Mouse (Mus musculus) neural tube, embryonic 10.5 days (tissue): ENCODE measurements at regions not wholly inside any gene's neighbourhood (a gene's known extent, or its start where the extent isn't known, plus 50 kb on each side); places are given as distances from the start of the nearest gene placed in this dataset.

Experiments used
- DNase-seq: peaks from one replicate; pipeline ENCODE4 v3.0.0-alpha.2; 2017; ENCODE audit warnings: low spot score; ENCODE audit errors: extremely low spot score

DNA sequence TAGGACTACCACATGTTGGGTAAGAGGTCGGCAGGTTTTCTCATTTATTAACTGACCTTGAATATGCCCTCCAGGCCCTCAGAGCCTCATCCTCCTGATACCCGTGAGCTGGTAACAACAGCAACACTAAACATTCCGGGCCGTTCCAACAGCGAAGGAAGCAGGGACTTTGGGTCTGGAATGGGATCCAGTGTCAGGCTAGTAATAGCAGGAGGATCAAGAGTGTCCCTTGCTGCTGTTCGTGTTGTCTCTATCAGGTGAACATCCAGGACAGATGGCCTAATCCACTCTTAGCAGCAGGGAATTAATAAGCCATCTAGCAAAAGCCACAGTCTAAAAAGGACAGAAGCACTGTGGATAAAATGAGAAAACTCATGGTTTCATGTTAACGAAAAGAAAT lies 106.7 kb downstream of the Cpeb2 start:
- DNase-seq = no peak

DNA sequence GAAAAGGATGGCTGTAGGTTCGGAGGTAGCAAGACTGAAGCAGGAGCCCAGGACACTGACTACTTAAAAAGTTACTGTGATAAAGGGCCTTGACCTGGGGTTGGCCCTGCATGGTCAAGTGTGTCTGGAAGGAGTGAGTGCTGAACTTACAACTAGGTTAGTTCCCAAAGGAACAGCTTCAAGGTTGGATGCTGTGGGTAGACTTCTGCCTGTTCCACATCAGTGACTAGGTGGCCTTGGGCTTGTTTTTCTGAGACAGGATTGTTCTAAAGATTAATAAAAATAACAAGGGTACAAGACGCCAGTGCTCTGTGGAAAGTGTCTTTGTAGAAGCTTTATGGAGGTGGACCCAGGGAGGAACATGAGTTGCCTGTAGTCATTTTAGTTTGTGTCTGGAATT lies 108.5 kb downstream of the Cpeb2 start:
- DNase-seq = no peak

- DNase-seq = no peak
Observed at GRCm38 (mm10) chr5:43344441-43344840, 111.5 kb downstream of the Cpeb2 start.

- DNase-seq = no peak
Observed at GRCm38 (mm10) chr5:43350987-43351386, 118.0 kb downstream of the Cpeb2 start.

GRCm38 (mm10) chr5:43353021-43353990 lies 120.3 kb downstream of the Cpeb2 start:
- no peak for DNase-seq

DNA sequence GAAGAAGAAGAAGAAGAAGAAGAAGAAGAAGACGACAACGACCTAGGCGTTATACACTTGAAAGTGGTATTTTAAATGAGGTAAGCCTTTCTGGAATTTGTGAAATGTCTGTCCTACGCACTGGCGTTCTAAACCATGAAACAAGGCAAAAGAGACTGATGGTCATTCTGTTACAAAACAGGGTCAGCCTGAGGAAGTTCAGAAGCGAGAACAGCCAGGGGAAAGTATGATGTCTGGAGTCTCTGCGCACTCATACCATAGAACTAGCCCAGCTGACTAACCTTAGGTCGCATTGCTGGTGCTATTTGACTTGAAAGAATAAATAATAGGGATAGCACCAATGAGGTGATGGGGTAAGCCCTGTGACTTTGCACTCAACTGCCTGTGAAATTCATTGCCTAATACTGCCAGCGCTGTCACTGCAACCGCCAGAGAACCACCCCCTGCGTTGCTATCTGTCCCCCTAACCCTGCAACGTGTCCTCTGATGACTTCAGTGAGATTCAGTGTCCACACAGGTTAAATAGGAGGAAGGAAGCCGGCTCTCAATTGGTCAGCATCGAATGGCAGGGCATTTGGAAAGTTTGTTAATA lies 121.5 kb downstream of the Cpeb2 start:
- peak; percentile 30 for DNase-seq

DNA sequence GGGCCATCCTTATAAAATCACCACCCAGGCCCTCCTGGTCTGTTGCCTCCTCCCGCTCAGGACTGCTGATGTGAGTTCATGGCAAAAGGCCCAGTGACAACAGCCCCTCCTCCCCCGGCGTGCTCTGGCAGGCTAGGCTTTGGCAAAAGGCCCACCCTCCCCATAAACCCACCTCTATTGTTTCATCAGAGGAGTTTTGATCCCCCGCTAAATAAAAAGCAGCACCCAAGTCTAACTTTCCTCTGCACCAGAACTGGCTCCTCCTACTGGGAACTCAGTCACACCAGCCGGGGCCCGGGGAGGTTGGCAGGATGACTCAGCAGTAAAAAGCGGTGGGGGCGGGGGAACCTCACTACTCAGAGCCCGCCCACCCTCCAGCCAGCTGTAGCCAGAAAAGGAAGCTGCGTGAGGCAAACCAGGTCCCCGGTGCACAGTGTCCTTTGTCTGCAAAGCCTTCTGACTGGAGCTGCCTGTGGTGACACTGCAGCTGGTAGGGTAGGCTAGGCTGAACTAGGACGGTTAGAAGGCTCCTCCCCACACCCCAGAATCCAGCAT lies 122.1 kb downstream of the Cpeb2 start:
- peak; percentile 87 for DNase-seq

DNA sequence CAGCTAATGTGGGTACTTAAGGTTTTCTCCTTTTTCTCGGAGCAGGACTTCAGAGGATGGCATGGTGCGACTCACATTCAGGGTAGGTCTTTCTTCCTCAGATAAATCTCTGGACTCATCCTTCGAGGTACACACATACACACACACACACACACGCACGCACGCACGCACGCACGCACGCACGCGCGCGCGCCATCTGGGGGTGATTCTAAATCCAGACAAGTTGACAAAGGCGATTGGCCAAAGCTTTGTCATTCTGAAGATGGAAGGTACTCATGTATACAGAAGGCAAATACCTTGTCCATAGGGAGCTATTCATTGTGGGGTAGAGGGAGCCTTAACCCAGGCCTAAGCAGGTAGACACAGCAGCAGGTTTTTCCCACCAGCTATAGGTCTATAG lies 122.9 kb downstream of the Cpeb2 start:
- DNase-seq = no peak

- DNase-seq = no peak
Observed at GRCm38 (mm10) chr5:43357100-43357680, 124.2 kb downstream of the Cpeb2 start.

GRCm38 (mm10) chr5:43357901-43358300 lies 124.9 kb downstream of the Cpeb2 start:
- DNase-seq = no peak

- DNase-seq = no peak
Observed at GRCm38 (mm10) chr5:43358928-43359765, 126.2 kb downstream of the Cpeb2 start.

GRCm38 (mm10) chr5:43360298-43360697 lies 127.3 kb downstream of the Cpeb2 start:
- DNase-seq = no peak

- DNase-seq = no peak
Observed at GRCm38 (mm10) chr5:43361026-43361425, 128.1 kb downstream of the Cpeb2 start.

- DNase-seq = no peak
Observed at GRCm38 (mm10) chr5:43372385-43372784, 139.4 kb downstream of the Cpeb2 start.

DNA sequence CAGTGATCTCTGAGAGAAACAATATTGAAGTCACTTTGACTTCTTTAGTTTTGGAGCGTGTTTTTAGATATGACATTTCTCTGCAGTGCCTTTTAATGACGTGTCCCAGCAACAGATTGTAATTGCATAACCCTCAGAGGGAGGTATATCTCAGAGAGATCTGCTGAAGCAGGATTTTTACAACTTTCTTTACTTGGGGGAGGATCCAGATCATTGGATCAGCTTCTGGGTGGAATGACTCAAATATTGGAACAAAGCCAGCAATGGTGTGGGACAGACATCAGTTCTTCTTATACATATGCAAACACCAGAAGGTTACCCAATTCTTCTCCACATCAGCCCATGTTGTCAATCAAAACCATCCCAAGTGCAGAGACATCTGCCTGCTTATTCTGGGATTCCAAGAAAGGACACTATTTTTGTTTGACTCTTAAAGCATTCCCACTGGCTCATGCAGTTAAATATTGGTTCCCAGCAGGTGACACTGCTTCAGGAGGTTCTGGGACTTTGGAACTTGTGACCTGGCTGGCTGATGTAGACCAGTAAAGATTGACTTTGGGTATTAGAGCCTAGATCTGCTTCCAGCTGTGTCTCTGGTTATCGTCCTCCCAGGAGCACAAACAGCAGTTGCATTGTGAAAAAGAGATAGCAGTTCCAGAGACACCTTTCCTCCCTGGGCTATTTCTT lies 130.5 kb upstream of the C1qtnf7 start:
- DNase-seq = no peak

DNA sequence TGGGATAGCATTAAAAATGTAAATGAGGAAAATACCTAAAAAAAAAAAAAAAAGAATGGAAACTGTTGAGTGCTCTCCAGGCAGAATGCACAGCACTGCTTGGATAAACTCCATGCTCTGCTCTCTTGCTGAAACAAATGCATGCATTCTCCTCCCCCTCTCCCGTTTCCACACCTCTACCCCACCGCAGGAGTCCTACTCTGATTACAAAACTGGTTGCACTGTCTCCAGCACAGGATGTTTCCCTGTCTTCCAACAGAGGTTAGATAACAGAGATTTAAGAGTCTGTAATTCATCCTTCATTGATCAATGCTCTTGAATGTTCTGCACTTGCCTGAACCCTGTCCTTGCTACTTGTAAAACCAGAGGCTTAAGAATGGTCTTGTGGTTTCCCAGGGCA lies 124.3 kb upstream of the C1qtnf7 start:
- no peak for DNase-seq

GRCm38 (mm10) chr5:43391412-43392029 lies 123.8 kb upstream of the C1qtnf7 start:
- DNase-seq = peak; percentile 47

DNA sequence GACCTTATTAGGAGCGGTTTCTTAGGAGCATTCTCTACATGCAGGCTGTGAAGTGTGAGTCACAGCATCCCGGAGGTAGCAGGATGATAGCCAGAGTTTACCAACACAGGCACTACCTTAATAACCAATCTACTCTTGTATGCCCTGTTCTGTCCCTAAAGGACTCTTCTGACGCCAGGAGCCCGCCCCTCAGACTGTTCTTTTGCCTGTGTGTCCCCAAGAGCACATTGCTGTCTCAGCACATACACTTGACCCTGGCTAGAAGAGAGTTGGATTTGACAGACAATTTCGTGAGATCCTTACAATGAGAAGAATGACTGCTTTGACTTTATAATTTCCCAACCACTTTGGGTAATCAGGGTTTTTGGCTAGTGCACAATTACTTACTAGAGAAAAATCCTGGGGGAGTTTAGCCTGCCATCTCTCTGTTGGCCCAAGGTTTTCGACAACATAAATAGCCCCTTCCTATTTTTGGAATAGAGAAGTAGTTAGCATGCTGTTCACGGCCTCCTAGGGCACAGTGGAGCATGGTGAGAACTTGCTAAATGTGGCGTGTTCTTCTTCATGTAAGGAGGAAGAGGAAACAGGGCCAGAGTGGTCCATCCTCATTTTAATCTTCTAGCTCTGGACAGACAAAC lies 122.3 kb upstream of the C1qtnf7 start:
- DNase-seq = no peak

DNA sequence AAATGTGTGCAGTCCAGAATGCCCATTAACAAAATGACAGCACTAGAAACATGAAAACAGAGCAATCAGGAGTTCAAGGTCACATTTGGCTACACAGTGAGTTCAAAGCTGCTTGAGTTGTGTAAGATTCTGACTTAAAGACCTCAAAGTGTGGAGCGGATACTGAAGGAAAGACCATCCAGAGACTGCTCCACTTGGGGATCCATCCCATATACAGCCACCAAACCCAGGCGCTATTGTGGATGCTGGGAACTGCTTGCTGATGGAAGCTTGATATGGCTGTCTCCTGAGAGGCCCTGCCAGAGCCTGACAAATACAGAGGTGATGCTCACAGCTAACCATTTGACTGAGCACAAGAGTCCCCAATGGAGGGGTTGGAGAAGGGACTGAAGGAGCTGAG lies 98.1 kb upstream of the C1qtnf7 start:
- DNase-seq = no peak
